Mouse (Mus musculus) erythroid progenitor cell, adult 5-6 weeks (primary cell): ENCODE data around the gene Sbf2. TPM values are rescaled to one million over a fixed set of nuclear protein-coding genes. Genes with fewer than 3 reads are reported as not detected.

ENCODE experiments used
- ATAC-seq: replicated peaks from 2 replicates; pipeline ENCODE4 v1.8.0; 2016; ENCODE audit warnings: moderate number of reproducible peaks, mild to moderate bottlenecking, moderate TSS enrichment, inconsistent platforms; ENCODE audit not compliant: poor library complexity, low FRiP score, severe bottlenecking
- total RNA-seq, 2 experiments: library from RNA; stranded (forward) in 1 of 2; stranded (reverse) in 1 of 2; fragments of 150-400 nt in 1 of 2; fragments of 186-747, 209-891 nt in 1 of 2; gene quantifications; 2 replicates each; pipeline versions ENCODE4 v1.2.3 to v1.2.4; 2015 to 2017; ENCODE audit warnings: low replicate concordance in 2 of 2

Gene Sbf2
- total RNA-seq, 2 experiments from 2014 or later, result 0.38 to 10.9 TPM

GRCm38 (mm10) chr7:110259966-110260711 lies 354.6 kb downstream of the Sbf2 start:
- no peak for ATAC-seq

- ATAC-seq, result no peak
These were observed 356.3 kb downstream of the Sbf2 start for GRCm38 (mm10) chr7:110258196-110258950.

Other genes with a start within 250 kb of the Sbf2 start
- not detected in 2 replicates for gene Adm, start 12.7 kb upstream of the Sbf2 start, total RNA-seq (2015; ENCODE audit: low replicate concordance)
- gene Adm, start 12.7 kb upstream of the Sbf2 start, total RNA-seq (2017; ENCODE audit: low replicate concordance), result not detected in 2 replicates
- 80.7 and 109 TPM in 2 replicates for gene Ampd3, start 153.3 kb upstream of the Sbf2 start, total RNA-seq (2015; ENCODE audit: low replicate concordance)
- gene Ampd3, start 153.3 kb upstream of the Sbf2 start, total RNA-seq (2017; ENCODE audit: low replicate concordance), result 72.2 and 104 TPM in 2 replicates
- gene Rnf141, start 229.5 kb upstream of the Sbf2 start, total RNA-seq (2015; ENCODE audit: low replicate concordance), result 42.2 and 46.1 TPM in 2 replicates
- 27.2 and 59.8 TPM in 2 replicates for gene Rnf141, start 229.5 kb upstream of the Sbf2 start, total RNA-seq (2017; ENCODE audit: low replicate concordance)
- not detected in 2 replicates for gene Lyve1, start 248.3 kb upstream of the Sbf2 start, total RNA-seq (2015; ENCODE audit: low replicate concordance)
- gene Lyve1, start 248.3 kb upstream of the Sbf2 start, total RNA-seq (2017; ENCODE audit: low replicate concordance), result not detected in 2 replicates